Mouse (Mus musculus): ENCODE measurements around the gene Aff1. TPM values are rescaled to one million over a fixed set of nuclear protein-coding genes. Genes with fewer than 3 reads are reported as not detected.

The Aff1 gene
- polyA plus RNA-seq, 1 experiment from 2014 or later, result 9.9 TPM

DNA sequence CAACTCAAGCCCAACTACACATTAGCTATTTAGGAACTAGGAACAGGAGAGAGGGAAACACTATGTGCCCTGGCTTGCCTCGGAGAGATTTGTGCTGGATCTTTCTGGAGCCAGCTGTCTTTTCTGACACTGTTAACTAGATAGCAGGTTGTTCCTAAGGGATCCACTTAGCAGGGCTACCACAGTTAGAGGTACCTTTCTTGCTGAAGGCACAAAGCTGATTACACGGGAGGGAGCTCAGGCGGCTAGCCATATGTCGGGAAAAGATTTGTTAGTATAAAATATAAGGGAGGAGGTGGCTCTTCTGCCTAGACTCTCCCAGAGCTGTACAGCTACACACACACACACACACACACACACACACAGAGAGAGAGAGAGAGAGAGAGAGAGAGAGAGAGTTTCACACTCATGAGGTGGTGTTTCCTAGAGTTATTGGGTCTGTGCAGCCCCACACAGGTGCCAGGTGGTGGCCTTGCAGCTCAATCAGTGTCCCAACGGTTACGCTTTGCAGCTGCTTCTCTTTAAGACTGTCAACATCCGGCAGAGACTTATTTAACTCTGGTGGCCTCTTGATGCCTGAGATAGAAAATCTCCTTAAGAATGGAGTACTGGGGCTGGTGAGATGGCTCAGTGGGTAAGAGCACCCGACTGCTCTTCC lies 34.2 kb downstream of the Aff1 start:
- H3K36me3 ChIP-seq (ENCODE audit: control insufficient read depth, insufficient read depth, low read length), result no peaks in the 10 kb centered on the region
- no peaks in the 10 kb centered on the region for H3K4me1 ChIP-seq (ENCODE audit: control insufficient read depth in 2 of 2, insufficient read depth in 2 of 2, low read length in 2 of 2)
- H3K4me3 ChIP-seq (ENCODE audit: control insufficient read depth in 1 of 2, insufficient read depth in 1 of 2, low read depth in 1 of 2, low read length in 2 of 2), result no peak overlapping the region
- H3K4me2 ChIP-seq (ENCODE audit: low read length), result no peak overlapping the region
- no peak overlapping the region for H3K27ac ChIP-seq (replicated peaks in 1 of 2; ENCODE audit: control insufficient read depth in 1 of 2, insufficient read depth in 1 of 2, low read depth in 2 of 2, low read length in 2 of 2)
- no peaks in the 10 kb centered on the region for H3K27me3 ChIP-seq (ENCODE audit: control insufficient read depth, insufficient read depth, low read length)
- H3K9ac ChIP-seq (ENCODE audit: low read length), result no peak overlapping the region
- H3K9me3 ChIP-seq (ENCODE audit: control insufficient read depth, low read length), result no peaks in the 10 kb centered on the region
- WGBS, result 39% methylated on average over 8 of the region's 8 CpGs
- no peak for ATAC-seq (ENCODE audit: insufficient number of reproducible peaks, insufficient read depth, low FRiP score, low read depth)

DNA sequence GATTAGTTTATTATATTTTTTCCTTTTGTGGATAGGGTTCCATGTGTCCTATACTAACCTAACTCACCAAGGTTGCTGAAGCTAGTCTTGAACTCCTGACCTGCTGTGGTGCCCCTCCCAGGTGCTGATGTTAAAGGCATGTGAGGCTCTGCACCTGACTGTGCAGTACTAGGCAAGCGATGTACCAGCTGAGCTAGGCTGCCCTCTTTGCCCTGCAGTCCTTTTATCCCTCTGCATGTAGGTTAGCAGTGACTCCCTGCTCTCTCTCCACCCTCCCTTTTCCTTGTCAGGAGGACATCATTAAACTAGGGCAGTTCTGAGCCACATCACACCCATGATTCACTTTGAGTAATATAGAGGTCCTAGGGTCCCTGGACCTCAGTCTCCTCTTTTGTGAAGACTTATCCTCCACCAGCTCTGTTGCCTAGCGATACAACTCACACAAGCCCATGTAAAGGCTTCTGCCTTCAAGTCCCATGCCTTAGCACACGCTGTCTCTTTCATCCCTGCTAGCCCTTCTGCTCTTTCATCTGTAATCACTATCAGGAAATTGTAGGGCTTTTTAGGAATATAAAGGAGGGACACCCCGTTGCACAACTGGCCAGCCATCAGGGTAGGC lies 35.7 kb downstream of the Aff1 start:
- H3K27ac ChIP-seq (replicated peaks in 1 of 2; ENCODE audit: control insufficient read depth in 1 of 2, insufficient read depth in 1 of 2, low read depth in 2 of 2, low read length in 2 of 2), result no peak overlapping the region
- no peak overlapping the region for H3K9ac ChIP-seq (ENCODE audit: low read length)
- no peaks in the 10 kb centered on the region for H3K4me1 ChIP-seq (ENCODE audit: control insufficient read depth in 2 of 2, insufficient read depth in 2 of 2, low read length in 2 of 2)
- no peaks in the 10 kb centered on the region for H3K27me3 ChIP-seq (ENCODE audit: control insufficient read depth, insufficient read depth, low read length)
- H3K4me3 ChIP-seq (ENCODE audit: control insufficient read depth in 1 of 2, insufficient read depth in 1 of 2, low read depth in 1 of 2, low read length in 2 of 2), result no peak overlapping the region
- no peak for ATAC-seq (ENCODE audit: insufficient number of reproducible peaks, insufficient read depth, low FRiP score, low read depth)
- WGBS, result 82% methylated on average over 4 of the region's 4 CpGs
- H3K9me3 ChIP-seq (ENCODE audit: control insufficient read depth, low read length), result no peaks in the 10 kb centered on the region
- H3K4me2 ChIP-seq (ENCODE audit: low read length), result no peak overlapping the region
- H3K36me3 ChIP-seq (ENCODE audit: control insufficient read depth, insufficient read depth, low read length), result no peaks in the 10 kb centered on the region

GRCm38 (mm10) chr5:103729225-103729624 lies 37.1 kb downstream of the Aff1 start:
- Histone ChIP-seq H3K27ac (replicated peaks in 1 of 2; ENCODE audit: control insufficient read depth in 1 of 2, insufficient read depth in 1 of 2, low read depth in 2 of 2, low read length in 2 of 2) (no peak overlapping the region), H3K9ac (ENCODE audit: low read length) (no peak overlapping the region), H3K36me3 (ENCODE audit: control insufficient read depth, insufficient read depth, low read length) (no peaks in the 10 kb centered on the region), H3K4me1 (ENCODE audit: control insufficient read depth in 2 of 2, insufficient read depth in 2 of 2, low read length in 2 of 2) (no peaks in the 10 kb centered on the region), H3K4me3 (ENCODE audit: control insufficient read depth in 1 of 2, insufficient read depth in 1 of 2, low read depth in 1 of 2, low read length in 2 of 2) (no peak overlapping the region), H3K27me3 (ENCODE audit: control insufficient read depth, insufficient read depth, low read length) (no peaks in the 10 kb centered on the region), H3K4me2 (ENCODE audit: low read length) (no peak overlapping the region), H3K9me3 (ENCODE audit: control insufficient read depth, low read length) (no peaks in the 10 kb centered on the region)
- WGBS, result 82% methylated on average over 1 of the region's 1 CpGs
- no peak for ATAC-seq (ENCODE audit: insufficient number of reproducible peaks, insufficient read depth, low FRiP score, low read depth)

DNA sequence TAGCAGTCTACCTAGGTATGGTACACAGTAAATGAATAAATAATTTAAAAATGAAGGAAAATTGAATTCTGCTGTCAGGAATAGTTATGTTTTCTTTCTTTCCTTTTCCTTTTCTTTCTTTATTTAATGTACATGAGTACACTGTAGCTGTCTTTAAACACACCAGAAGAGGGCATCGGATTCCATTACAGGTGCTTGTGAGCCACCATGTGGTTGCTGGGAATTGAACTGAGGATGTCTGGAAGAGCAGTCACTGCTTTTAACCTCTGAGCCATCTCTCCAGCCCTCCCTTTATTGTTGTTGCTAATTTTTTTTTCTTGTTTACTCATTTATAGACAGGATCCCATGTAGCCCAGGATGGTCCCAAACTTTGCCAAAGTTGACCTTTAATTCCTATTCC lies 38.0 kb downstream of the Aff1 start:
- 93% methylated on average over 1 of the region's 1 CpGs for WGBS
- no peaks in the 10 kb centered on the region for H3K9me3 ChIP-seq (ENCODE audit: control insufficient read depth, low read length)
- no peak for ATAC-seq (ENCODE audit: insufficient number of reproducible peaks, insufficient read depth, low FRiP score, low read depth)

GRCm38 (mm10) chr5:103730727-103731126 lies 38.6 kb downstream of the Aff1 start:
- WGBS, result 43% methylated on average over 3 of the region's 3 CpGs
- Histone ChIP-seq H3K4me1 (ENCODE audit: control insufficient read depth in 2 of 2, insufficient read depth in 2 of 2, low read length in 2 of 2) (no peaks in the 10 kb centered on the region), H3K9ac (ENCODE audit: low read length) (no peak overlapping the region), H3K4me3 (ENCODE audit: control insufficient read depth in 1 of 2, insufficient read depth in 1 of 2, low read depth in 1 of 2, low read length in 2 of 2) (no peak overlapping the region), H3K27ac (replicated peaks in 1 of 2; ENCODE audit: control insufficient read depth in 1 of 2, insufficient read depth in 1 of 2, low read depth in 2 of 2, low read length in 2 of 2) (no peak overlapping the region), H3K36me3 (ENCODE audit: control insufficient read depth, insufficient read depth, low read length) (no peaks in the 10 kb centered on the region), H3K4me2 (ENCODE audit: low read length) (no peak overlapping the region), H3K27me3 (ENCODE audit: control insufficient read depth, insufficient read depth, low read length) (no peaks in the 10 kb centered on the region), H3K9me3 (ENCODE audit: control insufficient read depth, low read length) (no peaks in the 10 kb centered on the region)
- no peak for ATAC-seq (ENCODE audit: insufficient number of reproducible peaks, insufficient read depth, low FRiP score, low read depth)

More for the DNA sequence above, 38.0 kb downstream of the Aff1 start:
- Histone ChIP-seq H3K4me3 (ENCODE audit: control insufficient read depth in 1 of 2, insufficient read depth in 1 of 2, low read depth in 1 of 2, low read length in 2 of 2) (no peak overlapping the region), H3K9ac (ENCODE audit: low read length) (no peak overlapping the region), H3K27ac (replicated peaks in 1 of 2; ENCODE audit: control insufficient read depth in 1 of 2, insufficient read depth in 1 of 2, low read depth in 2 of 2, low read length in 2 of 2) (no peak overlapping the region), H3K4me1 (ENCODE audit: control insufficient read depth in 2 of 2, insufficient read depth in 2 of 2, low read length in 2 of 2) (no peaks in the 10 kb centered on the region), H3K36me3 (ENCODE audit: control insufficient read depth, insufficient read depth, low read length) (no peaks in the 10 kb centered on the region), H3K4me2 (ENCODE audit: low read length) (no peak overlapping the region), H3K27me3 (ENCODE audit: control insufficient read depth, insufficient read depth, low read length) (no peaks in the 10 kb centered on the region)

DNA sequence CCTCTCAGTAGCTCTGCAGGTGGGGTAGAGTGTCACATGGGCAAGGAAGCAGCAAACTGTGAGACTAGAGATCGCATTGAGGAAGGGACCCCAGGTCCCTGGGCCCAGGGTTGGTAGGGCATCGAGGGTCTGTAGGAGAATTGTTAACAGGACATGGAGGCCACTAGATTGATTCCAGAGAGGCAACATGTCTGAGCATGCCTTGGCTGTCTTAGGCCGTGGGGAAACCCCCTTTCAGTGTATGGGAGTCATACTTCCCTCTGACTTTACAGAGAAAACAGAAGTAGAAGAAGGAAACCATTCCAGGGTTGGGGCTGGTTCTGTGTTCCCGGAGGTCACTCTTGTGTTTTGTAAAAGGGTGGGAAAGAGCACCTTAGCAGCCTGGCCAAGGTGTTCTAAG lies 40.4 kb downstream of the Aff1 start:
- no peak for ATAC-seq (ENCODE audit: insufficient number of reproducible peaks, insufficient read depth, low FRiP score, low read depth)
- Histone ChIP-seq H3K9ac (ENCODE audit: low read length) (no peak overlapping the region), H3K27ac (replicated peaks in 1 of 2; ENCODE audit: control insufficient read depth in 1 of 2, insufficient read depth in 1 of 2, low read depth in 2 of 2, low read length in 2 of 2) (no peak overlapping the region), H3K4me3 (ENCODE audit: control insufficient read depth in 1 of 2, insufficient read depth in 1 of 2, low read depth in 1 of 2, low read length in 2 of 2) (no peak overlapping the region), H3K9me3 (ENCODE audit: control insufficient read depth, low read length) (no peaks in the 10 kb centered on the region), H3K36me3 (ENCODE audit: control insufficient read depth, insufficient read depth, low read length) (no peaks in the 10 kb centered on the region), H3K4me2 (ENCODE audit: low read length) (no peak overlapping the region), H3K27me3 (ENCODE audit: control insufficient read depth, insufficient read depth, low read length) (no peaks in the 10 kb centered on the region), H3K4me1 (ENCODE audit: control insufficient read depth in 2 of 2, insufficient read depth in 2 of 2, low read length in 2 of 2) (no peaks in the 10 kb centered on the region; a peak in 1 of 4 replicates)
- 88% methylated on average over 4 of the region's 4 CpGs for WGBS

DNA sequence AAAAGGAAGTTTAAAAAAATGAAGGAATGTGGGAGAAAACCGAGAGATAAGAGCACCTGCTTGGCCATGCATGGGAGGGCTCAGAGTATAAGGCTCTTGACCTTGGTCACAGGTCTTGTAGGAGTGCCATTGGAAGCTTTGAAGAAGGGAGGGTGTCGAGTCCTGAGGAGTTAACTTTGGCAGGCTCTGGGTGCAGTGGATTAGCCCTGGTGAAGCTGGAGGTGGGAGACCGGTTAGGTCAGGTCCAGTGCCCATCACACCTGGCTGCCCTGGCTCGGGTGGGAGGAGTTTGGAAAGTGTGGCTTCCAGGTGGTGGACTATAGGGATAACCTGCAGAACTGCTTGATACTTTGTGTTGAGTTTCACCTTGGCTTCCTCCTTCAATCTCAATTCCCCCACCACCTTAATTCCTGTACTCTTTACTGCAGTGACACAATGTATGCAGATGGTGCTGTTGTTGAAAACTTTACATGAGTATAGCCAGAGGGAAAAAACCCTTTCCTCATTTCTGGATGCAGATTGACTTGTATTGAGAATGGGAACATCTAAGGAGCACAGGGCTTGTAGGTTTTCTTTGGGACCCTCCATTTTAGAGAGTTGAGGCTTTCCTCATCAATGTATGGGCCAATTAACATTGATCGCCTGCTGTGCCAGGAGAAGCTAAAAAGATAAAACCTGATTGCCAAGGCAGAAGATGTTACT lies 43.4 kb downstream of the Aff1 start:
- no peaks in the 10 kb centered on the region for H3K9me3 ChIP-seq (ENCODE audit: control insufficient read depth, low read length)
- no peak overlapping the region for H3K27ac ChIP-seq (replicated peaks in 1 of 2; ENCODE audit: control insufficient read depth in 1 of 2, insufficient read depth in 1 of 2, low read depth in 2 of 2, low read length in 2 of 2)
- no peak for ATAC-seq (ENCODE audit: insufficient number of reproducible peaks, insufficient read depth, low FRiP score, low read depth)
- no peaks in the 10 kb centered on the region for H3K36me3 ChIP-seq (ENCODE audit: control insufficient read depth, insufficient read depth, low read length)
- H3K4me1 ChIP-seq (ENCODE audit: control insufficient read depth in 2 of 2, insufficient read depth in 2 of 2, low read length in 2 of 2), result no peaks in the 10 kb centered on the region; a peak in 1 of 4 replicates
- no peaks in the 10 kb centered on the region for H3K27me3 ChIP-seq (ENCODE audit: control insufficient read depth, insufficient read depth, low read length)
- H3K4me2 ChIP-seq (ENCODE audit: low read length), result no peak overlapping the region
- H3K4me3 ChIP-seq (ENCODE audit: control insufficient read depth in 1 of 2, insufficient read depth in 1 of 2, low read depth in 1 of 2, low read length in 2 of 2), result no peak overlapping the region
- H3K9ac ChIP-seq (ENCODE audit: low read length), result no peak overlapping the region
- WGBS, result 60% methylated on average over 5 of the region's 5 CpGs

Measured in heart, embryonic 14.5 days (tissue).